Mouse (Mus musculus) heart, postnatal 36 days (tissue): ENCODE results near the gene Plin1. TPM values are rescaled to one million over a fixed set of nuclear protein-coding genes. Genes with fewer than 3 reads are reported as not detected.

Experiments
- total RNA-seq, 2 experiments: library from RNA; stranded (reverse); gene quantifications; 2 replicates each; pipeline ENCODE4 v1.2.3; 2021

The Plin1 gene
- total RNA-seq, 2 experiments from 2014 or later = 2.2 to 12.4 TPM

Other genes with a start within 250 kb of the Plin1 start
- gene Rhcg, start 115.2 kb downstream of the Plin1 start, total RNA-seq = not detected
- under 1 TPM; 0.11 to 0.19 TPM for gene Ticrr, start 72.7 kb downstream of the Plin1 start, total RNA-seq
- gene Kif7, start 17.2 kb downstream of the Plin1 start, total RNA-seq = 1 to 10 TPM; 1.4 to 2.0 TPM
- gene Pex11a, start 10.2 kb upstream of the Plin1 start, total RNA-seq = 10 to 100 TPM; 17.1 to 17.4 TPM
- gene Wdr93, start 10.3 kb upstream of the Plin1 start, total RNA-seq = under 1 TPM in 1 of 2 experiments, not detected in 1; 0.14 TPM
- not detected for gene Mesp1, start 60.9 kb upstream of the Plin1 start, total RNA-seq
- gene Mesp2, start 77.8 kb upstream of the Plin1 start, total RNA-seq = under 1 TPM in 1 of 2 experiments, not detected in 1; 0.14 TPM
- gene Anpep, start 128.2 kb upstream of the Plin1 start, total RNA-seq = 10 to 100 TPM; 12.0 to 14.5 TPM
- gene Ap3s2, start 187.7 kb upstream of the Plin1 start, total RNA-seq = 10 to 100 TPM; 21.1 to 24.6 TPM
- gene Arpin, start 202.5 kb upstream of the Plin1 start, total RNA-seq = 10 to 100 TPM in 1 of 2 experiments, 1 to 10 TPM in 1; 9.8 to 11.4 TPM